Mouse (Mus musculus): ENCODE measurements around the gene Wnt16. TPM values are rescaled to one million over a fixed set of nuclear protein-coding genes. Genes with fewer than 3 reads are reported as not detected.
A peak's percentile ranks its signal among the peaks of the same experiment; 100 is the strongest.

Gene Wnt16
- total and polyA plus RNA-seq, 3 experiments = 10.9 to 71.1 (median 15.9) TPM

DNA sequence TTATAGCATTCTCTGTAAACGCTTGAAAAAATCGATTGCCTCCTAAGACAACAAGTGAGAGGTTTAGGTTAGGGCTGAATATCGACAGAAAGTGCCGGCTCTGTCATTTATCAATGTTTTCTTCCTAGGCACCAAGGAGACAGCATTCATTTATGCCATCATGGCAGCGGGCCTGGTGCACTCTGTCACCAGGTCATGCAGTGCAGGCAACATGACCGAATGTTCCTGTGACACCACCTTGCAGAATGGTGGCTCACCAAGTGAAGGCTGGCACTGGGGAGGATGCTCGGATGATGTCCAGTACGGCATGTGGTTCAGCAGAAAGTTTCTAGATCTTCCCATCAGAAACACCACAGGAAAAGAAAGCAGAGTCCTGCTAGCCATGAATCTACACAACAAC, 2.8 kb downstream of the Wnt16 start:
- Histone ChIP-seq H3K9me3 (replicated peaks; ENCODE audit: low read length) (no peaks in the 10 kb centered on the region), H3K9ac (ENCODE audit: insufficient read depth, low read depth) (peak overlapping the region; percentile 78), H3K27me3 (replicated peaks) (no peaks in the 10 kb centered on the region), H3K36me3 (replicated peaks in 1 of 2; ENCODE audit: control insufficient read depth in 1 of 2, insufficient read depth in 1 of 2, low read length in 1 of 2) (peaks cover 10 to 24% of the 10 kb centered on the region in 2 experiments), H3K4me3 (replicated peaks in 1 of 3; ENCODE audit: low read depth in 2 of 3, low read length in 2 of 3, poor library complexity in 1 of 3) (peak overlapping the region; percentile 30 to 80 (median 60)), H3K27ac (ENCODE audit: insufficient read depth, low read depth) (peak overlapping the region; percentile 62), H3K79me2 (replicated peaks; ENCODE audit: control insufficient read depth, extremely low read depth, insufficient read depth, poor library complexity, severe bottlenecking) (peaks cover 46% of the 10 kb centered on the region), H3K4me2 (ENCODE audit: insufficient read depth, low read depth, poor library complexity, severe bottlenecking) (peak overlapping the region; percentile 30), H3K4me1 (ENCODE audit: control insufficient read depth in 1 of 2, insufficient read depth in 2 of 2) (peaks cover 4 to 29% of the 10 kb centered on the region in 2 experiments; a peak in 3 of 4 replicates)
- dilution Hi-C loops (cut with MboI; ENCODE audit: extremely low pct_ligation_motif_present, extremely low pct_unique_long_range_greater_than_20kb, low sequenced_read_pairs) = no loop called here
- TF ChIP-seq MAZ (IDR thresholded peaks at IDR 0.05; ENCODE audit: low read depth, low read length) = 0 out of 2 replicates have a peak, but pooled peaks have one; percentile 24
- TF ChIP-seq JUN (IDR thresholded peaks at IDR 0.05; ENCODE audit: insufficient read depth, low read depth, low read length) = no peak
- peak; percentile 9; the same call in 1 of the 2 replicates for TF ChIP-seq SIN3A (IDR thresholded peaks at IDR 0.05; ENCODE audit: low read length)
- TF ChIP-seq MXI1 (IDR thresholded peaks at IDR 0.05; ENCODE audit: low read depth, low read length) = peak; percentile 72
- 0 out of 2 replicates have a peak, but pooled peaks have one; percentile 28 for TF ChIP-seq MAX (IDR thresholded peaks at IDR 0.05; ENCODE audit: low read length)
- DNase-seq (ENCODE audit: extremely low read depth) = no peak
- in situ Hi-C loops (cut with MboI; ENCODE audit: low pct_ligation_motif_present, low pct_unique_long_range_greater_than_20kb, low sequenced_read_pairs) = no loop called here

DNA sequence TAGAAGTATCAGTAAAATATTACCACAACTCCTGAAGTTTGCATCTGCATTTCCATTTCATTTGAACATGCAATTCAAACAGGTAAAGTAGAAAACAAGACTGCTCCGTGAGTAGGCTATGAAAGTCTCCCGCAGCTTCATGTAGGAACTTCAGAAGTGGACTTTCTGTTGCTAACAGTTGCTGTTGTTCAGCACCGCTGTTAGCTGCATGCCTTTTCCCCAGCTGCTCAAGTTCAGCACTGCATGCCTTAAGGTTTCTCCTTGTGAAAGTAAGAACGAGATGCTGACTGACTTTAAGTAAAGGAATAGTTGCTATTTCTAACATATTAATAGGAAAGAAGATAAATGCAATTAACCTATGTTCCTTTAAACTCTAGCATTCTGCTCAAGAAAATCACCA, 4.0 kb downstream of the Wnt16 start:
- TF ChIP-seq ELF1 (IDR thresholded peaks at IDR 0.05; ENCODE audit: low read depth, low read length) = no peak
- TF ChIP-seq MXI1 (IDR thresholded peaks at IDR 0.05; ENCODE audit: low read depth, low read length) = no peak
- DNase-seq (ENCODE audit: extremely low read depth) = no peak
- dilution Hi-C loops (cut with MboI; ENCODE audit: extremely low pct_ligation_motif_present, extremely low pct_unique_long_range_greater_than_20kb, low sequenced_read_pairs) = no loop called here

DNA sequence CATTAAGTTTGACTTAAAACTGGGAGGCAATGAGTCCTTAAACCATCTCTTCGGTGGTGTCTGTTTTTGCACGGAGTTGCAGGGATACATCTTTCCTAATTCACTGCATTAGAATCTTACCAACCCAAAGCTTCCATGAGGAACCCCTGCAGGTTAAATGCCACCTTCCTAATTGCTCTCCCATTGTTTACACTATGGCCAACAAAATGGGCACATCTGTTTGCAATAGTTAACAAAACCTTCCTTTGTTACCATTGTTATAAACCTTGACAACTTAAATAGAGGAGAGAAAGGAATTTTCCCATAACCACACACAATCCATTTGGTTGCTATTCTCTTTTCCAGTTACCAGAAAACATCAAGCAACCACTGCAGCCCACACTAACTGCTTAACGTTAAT, 5.9 kb downstream of the Wnt16 start:
- TF ChIP-seq POLR2AphosphoS2 (IDR thresholded peaks at IDR 0.05; ENCODE audit: low read depth, low read length) (no peak), CHD2 (IDR thresholded peaks at IDR 0.05; ENCODE audit: low read length) (no peak), PAX5 (IDR thresholded peaks at IDR 0.05; ENCODE audit: low read length) (no peak), JUN (IDR thresholded peaks at IDR 0.05; ENCODE audit: insufficient read depth, low read depth, low read length) (no peak), ZKSCAN1 (IDR thresholded peaks at IDR 0.05; ENCODE audit: borderline replicate concordance, low read depth, low read length) (no peak), SMC3 (IDR thresholded peaks at IDR 0.05; ENCODE audit: low read depth, low read length) (no peak), EP300 (IDR thresholded peaks at IDR 0.05; ENCODE audit: low read length) (no peak), USF2 (conservative IDR thresholded peaks at IDR 0.05; ENCODE audit: low read depth, low read length) (no peak), POLR2A (IDR thresholded peaks at IDR 0.05; ENCODE audit: low read depth, low read length) (no peak), USF1 (IDR thresholded peaks at IDR 0.05; ENCODE audit: low read depth, low read length) (no peak), CTCF (conservative IDR thresholded peaks at IDR 0.05 in 1 of 2, IDR thresholded peaks at IDR 0.05 in 1 of 2; ENCODE audit: low read depth in 2 of 2, low read length in 2 of 2) (no peak), MAFK (IDR thresholded peaks at IDR 0.05; ENCODE audit: insufficient replicate concordance, low read length) (no peak), JUND (conservative IDR thresholded peaks at IDR 0.05; ENCODE audit: low read depth, low read length) (no peak), NRF1 (IDR thresholded peaks at IDR 0.05; ENCODE audit: low read depth, low read length) (no peak), TCF12 (IDR thresholded peaks at IDR 0.05; ENCODE audit: low read depth, low read length) (no peak), HCFC1 (IDR thresholded peaks at IDR 0.05; ENCODE audit: low read depth, low read length) (no peak), RCOR1 (conservative IDR thresholded peaks at IDR 0.05; ENCODE audit: low read depth, low read length) (no peak), MAZ (IDR thresholded peaks at IDR 0.05; ENCODE audit: low read depth, low read length) (no peak)
- Histone ChIP-seq H3K4me3 (replicated peaks in 1 of 3; ENCODE audit: low read depth in 2 of 3, low read length in 2 of 3, poor library complexity in 1 of 3) (no peak overlapping the region), H3K27ac (ENCODE audit: insufficient read depth, low read depth) (no peak overlapping the region), H3K4me1 (ENCODE audit: control insufficient read depth in 1 of 2, insufficient read depth in 2 of 2) (peaks cover 3 to 14% of the 10 kb centered on the region in 2 experiments; a peak in 3 of 4 replicates), H3K79me2 (replicated peaks; ENCODE audit: control insufficient read depth, extremely low read depth, insufficient read depth, poor library complexity, severe bottlenecking) (peaks cover 56% of the 10 kb centered on the region), H3K36me3 (replicated peaks in 1 of 2; ENCODE audit: control insufficient read depth in 1 of 2, insufficient read depth in 1 of 2, low read length in 1 of 2) (peaks cover 26 to 40% of the 10 kb centered on the region in 2 experiments), H3K4me2 (ENCODE audit: insufficient read depth, low read depth, poor library complexity, severe bottlenecking) (no peak overlapping the region), H3K27me3 (replicated peaks) (no peaks in the 10 kb centered on the region), H3K9me3 (replicated peaks; ENCODE audit: low read length) (no peaks in the 10 kb centered on the region), H3K9ac (ENCODE audit: insufficient read depth, low read depth) (no peak overlapping the region)
- dilution Hi-C loops (cut with MboI; ENCODE audit: extremely low pct_ligation_motif_present, extremely low pct_unique_long_range_greater_than_20kb, low sequenced_read_pairs) (no loop called here), in situ Hi-C loops (cut with MboI; ENCODE audit: low pct_ligation_motif_present, low pct_unique_long_range_greater_than_20kb, low sequenced_read_pairs) (no loop called here)
- no peak for DNase-seq (ENCODE audit: extremely low read depth)

More for the DNA sequence above, 4.0 kb downstream of the Wnt16 start:
- in situ Hi-C loops (cut with MboI; ENCODE audit: low pct_ligation_motif_present, low pct_unique_long_range_greater_than_20kb, low sequenced_read_pairs) = no loop called here
- H3K79me2 ChIP-seq (replicated peaks; ENCODE audit: control insufficient read depth, extremely low read depth, insufficient read depth, poor library complexity, severe bottlenecking) = peaks cover 57% of the 10 kb centered on the region
- no peaks in the 10 kb centered on the region for H3K27me3 ChIP-seq (replicated peaks)
- H3K36me3 ChIP-seq (replicated peaks in 1 of 2; ENCODE audit: control insufficient read depth in 1 of 2, insufficient read depth in 1 of 2, low read length in 1 of 2) = peaks cover 20 to 30% of the 10 kb centered on the region in 2 experiments
- peak overlapping the region; percentile 65; the same call in 1 of the 2 replicates for H3K4me2 ChIP-seq (ENCODE audit: insufficient read depth, low read depth, poor library complexity, severe bottlenecking)
- H3K9me3 ChIP-seq (replicated peaks; ENCODE audit: low read length) = no peaks in the 10 kb centered on the region
- peaks cover 0 to 25% of the 10 kb centered on the region in 2 experiments; a peak in 2 of 4 replicates for H3K4me1 ChIP-seq (ENCODE audit: control insufficient read depth in 1 of 2, insufficient read depth in 2 of 2)
- H3K9ac ChIP-seq (ENCODE audit: insufficient read depth, low read depth) = peak overlapping the region; percentile 75
- H3K27ac ChIP-seq (ENCODE audit: insufficient read depth, low read depth) = no peak overlapping the region
- peak overlapping the region in 2 of 3 experiments; percentile 23 to 80 for H3K4me3 ChIP-seq (replicated peaks in 1 of 3; ENCODE audit: low read depth in 2 of 3, low read length in 2 of 3, poor library complexity in 1 of 3)
